Mouse (Mus musculus): ENCODE data around the gene Cela1. TPM values are rescaled to one million over a fixed set of nuclear protein-coding genes. Genes with fewer than 3 reads are reported as not detected.

The Cela1 gene
- polyA plus RNA-seq, 2 experiments = 2.6 to 2.8 TPM

DNA sequence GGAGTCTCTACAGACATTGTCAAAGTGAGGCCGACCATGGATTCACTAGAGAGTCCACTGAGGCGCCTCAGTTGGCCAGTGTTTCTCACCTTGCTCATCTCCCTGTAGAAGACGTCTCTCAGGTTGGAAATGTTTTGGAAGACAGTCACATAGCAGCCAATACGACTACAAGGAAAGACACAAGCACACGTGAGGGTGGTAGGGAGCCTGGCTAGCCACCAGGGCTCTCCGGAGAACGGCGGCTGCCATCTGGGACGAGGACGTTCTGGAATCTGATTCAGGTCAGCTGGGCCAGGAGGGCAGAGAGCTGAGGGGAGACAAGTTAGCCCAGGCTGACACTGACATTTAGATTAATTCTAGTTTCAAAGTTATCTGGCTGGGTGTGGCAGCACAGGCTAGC lies 37.6 kb downstream of the Cela1 start:
- Histone ChIP-seq H3K27me3 (ENCODE audit: control insufficient read depth, insufficient read depth, low read length) (no peaks in the 10 kb centered on the region), H3K36me3 (ENCODE audit: control insufficient read depth, insufficient read depth, low read length) (no peaks in the 10 kb centered on the region), H3K27ac (replicated peaks; ENCODE audit: low read depth, low read length) (no peak overlapping the region), H3K4me3 (replicated peaks; ENCODE audit: low read length) (no peak overlapping the region), H3K4me1 (ENCODE audit: control insufficient read depth, insufficient read depth, low read length) (no peaks in the 10 kb centered on the region), H3K9ac (ENCODE audit: low read depth, low read length, severe bottlenecking) (no peak overlapping the region), H3K9me3 (ENCODE audit: control insufficient read depth, low read length) (no peaks in the 10 kb centered on the region), H3K4me2 (replicated peaks; ENCODE audit: low read depth, low read length, severe bottlenecking) (no peak overlapping the region)
- DNase-seq (ENCODE audit: low spot score) = no peak
- no peak for ATAC-seq (ENCODE audit: low FRiP score, low read depth)
- 84% methylated on average over 10 of the region's 10 CpGs for WGBS
- TF ChIP-seq POLR2A (IDR thresholded peaks at IDR 0.05; ENCODE audit: borderline replicate concordance, extremely low read depth, insufficient read depth, insufficient read length) = no peak

DNA sequence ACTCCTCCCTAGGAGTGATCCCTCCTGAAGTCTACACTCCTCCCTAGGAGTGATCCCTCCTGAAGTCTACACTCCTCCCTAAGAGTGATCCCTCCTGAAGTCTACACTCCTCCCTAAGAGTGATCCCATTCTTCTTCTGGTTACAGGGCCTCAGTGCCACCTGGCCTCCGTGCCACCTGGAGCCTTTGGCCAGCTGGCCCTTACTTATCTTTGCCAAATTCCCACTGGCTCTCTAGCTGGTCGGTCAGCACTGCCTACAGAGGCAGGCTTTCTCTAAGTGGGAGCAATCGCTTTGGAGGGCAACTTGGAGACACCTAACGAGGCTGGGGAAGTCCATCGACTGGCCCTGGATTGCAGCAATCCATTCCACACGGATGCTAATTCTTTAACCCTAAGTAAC lies 41.6 kb downstream of the Cela1 start:
- Histone ChIP-seq H3K4me2 (replicated peaks; ENCODE audit: low read depth, low read length, severe bottlenecking) (no peak overlapping the region), H3K36me3 (ENCODE audit: control insufficient read depth, insufficient read depth, low read length) (no peaks in the 10 kb centered on the region), H3K27ac (replicated peaks; ENCODE audit: low read depth, low read length) (no peak overlapping the region), H3K9me3 (ENCODE audit: control insufficient read depth, low read length) (no peaks in the 10 kb centered on the region), H3K4me1 (ENCODE audit: control insufficient read depth, insufficient read depth, low read length) (no peaks in the 10 kb centered on the region), H3K4me3 (replicated peaks; ENCODE audit: low read length) (no peak overlapping the region), H3K27me3 (ENCODE audit: control insufficient read depth, insufficient read depth, low read length) (no peaks in the 10 kb centered on the region), H3K9ac (ENCODE audit: low read depth, low read length, severe bottlenecking) (no peak overlapping the region)
- DNase-seq (ENCODE audit: low spot score) (no peak), ATAC-seq (ENCODE audit: low FRiP score, low read depth) (no peak)
- no peak for TF ChIP-seq POLR2A (IDR thresholded peaks at IDR 0.05; ENCODE audit: borderline replicate concordance, extremely low read depth, insufficient read depth, insufficient read length)
- 71% methylated on average over 6 of the region's 6 CpGs for WGBS

DNA sequence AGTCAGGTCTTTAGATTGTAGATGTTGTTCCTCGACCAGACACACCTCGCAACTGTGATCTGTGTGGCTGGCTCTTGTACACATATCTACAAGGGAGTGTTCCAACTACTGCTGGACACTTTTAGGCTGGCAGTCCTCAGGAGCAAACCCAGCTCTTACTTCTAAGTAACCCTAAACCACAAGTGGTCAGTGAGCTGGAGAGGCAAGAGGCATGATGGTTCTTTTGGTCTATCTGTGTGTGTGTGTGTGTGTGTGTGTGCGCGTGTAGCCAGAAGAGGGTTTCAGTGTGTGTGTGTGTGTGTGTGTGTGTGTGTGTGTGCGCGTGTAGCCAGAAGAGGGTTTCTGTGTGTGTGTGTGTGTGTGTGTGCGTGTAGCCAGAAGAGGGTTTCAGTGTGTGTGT lies 45.3 kb downstream of the Cela1 start:
- Histone ChIP-seq H3K9me3 (ENCODE audit: control insufficient read depth, low read length) (no peaks in the 10 kb centered on the region), H3K4me1 (ENCODE audit: control insufficient read depth, insufficient read depth, low read length) (no peaks in the 10 kb centered on the region; the same call in 1 of the 2 replicates), H3K4me3 (replicated peaks; ENCODE audit: low read length) (no peak overlapping the region), H3K4me2 (replicated peaks; ENCODE audit: low read depth, low read length, severe bottlenecking) (no peak overlapping the region), H3K36me3 (ENCODE audit: control insufficient read depth, insufficient read depth, low read length) (no peaks in the 10 kb centered on the region), H3K27ac (replicated peaks; ENCODE audit: low read depth, low read length) (no peak overlapping the region), H3K9ac (ENCODE audit: low read depth, low read length, severe bottlenecking) (no peak overlapping the region), H3K27me3 (ENCODE audit: control insufficient read depth, insufficient read depth, low read length) (peaks cover 8% of the 10 kb centered on the region)
- WGBS = 88% methylated on average over 7 of the region's 7 CpGs
- ATAC-seq (ENCODE audit: low FRiP score, low read depth) = no peak
- DNase-seq (ENCODE audit: low spot score) = no peak
- TF ChIP-seq POLR2A (IDR thresholded peaks at IDR 0.05; ENCODE audit: borderline replicate concordance, extremely low read depth, insufficient read depth, insufficient read length) = no peak

DNA sequence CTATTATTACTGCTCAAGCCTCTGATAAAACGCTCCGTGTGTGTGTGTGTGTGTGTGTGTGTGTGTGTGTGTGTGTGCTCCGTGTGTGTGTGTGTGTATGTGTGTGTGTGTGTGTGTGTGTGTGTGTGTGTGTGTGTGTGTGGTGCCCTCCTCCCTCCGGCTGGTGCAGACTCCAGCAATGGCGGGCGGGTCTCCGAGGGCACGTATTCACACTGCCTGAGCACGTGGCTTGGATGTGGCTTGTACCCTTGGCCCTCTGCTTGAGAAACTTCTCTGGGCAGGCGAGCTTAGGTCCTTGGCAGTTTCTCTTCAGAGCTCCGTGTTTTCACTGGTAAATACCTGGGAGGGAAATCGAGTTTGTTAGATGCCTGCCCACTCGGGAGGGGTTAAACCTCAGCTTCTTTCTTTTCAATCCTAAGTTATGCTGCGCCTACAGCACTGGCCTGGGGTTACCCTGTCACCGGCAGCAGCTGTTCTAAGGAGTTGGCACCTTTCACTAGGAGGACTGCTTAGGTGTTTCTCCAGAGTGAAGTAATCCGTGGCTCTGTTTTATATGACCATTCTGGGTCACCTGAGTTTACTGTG lies 46.4 kb downstream of the Cela1 start:
- H3K4me1 ChIP-seq (ENCODE audit: control insufficient read depth, insufficient read depth, low read length) = peaks cover 8% of the 10 kb centered on the region
- no peaks in the 10 kb centered on the region for H3K36me3 ChIP-seq (ENCODE audit: control insufficient read depth, insufficient read depth, low read length)
- no peak overlapping the region for H3K4me2 ChIP-seq (replicated peaks; ENCODE audit: low read depth, low read length, severe bottlenecking)
- ATAC-seq (ENCODE audit: low FRiP score, low read depth) (no peak), DNase-seq (ENCODE audit: low spot score) (no peak)
- 56% methylated on average over 16 of the region's 16 CpGs for WGBS
- H3K27me3 ChIP-seq (ENCODE audit: control insufficient read depth, insufficient read depth, low read length) = peaks cover 19% of the 10 kb centered on the region
- no peak overlapping the region for H3K27ac ChIP-seq (replicated peaks; ENCODE audit: low read depth, low read length)
- no peak overlapping the region for H3K9ac ChIP-seq (ENCODE audit: low read depth, low read length, severe bottlenecking)
- TF ChIP-seq POLR2A (IDR thresholded peaks at IDR 0.05; ENCODE audit: borderline replicate concordance, extremely low read depth, insufficient read depth, insufficient read length) = no peak
- H3K4me3 ChIP-seq (replicated peaks; ENCODE audit: low read length) = no peak overlapping the region
- H3K9me3 ChIP-seq (ENCODE audit: control insufficient read depth, low read length) = no peaks in the 10 kb centered on the region

DNA sequence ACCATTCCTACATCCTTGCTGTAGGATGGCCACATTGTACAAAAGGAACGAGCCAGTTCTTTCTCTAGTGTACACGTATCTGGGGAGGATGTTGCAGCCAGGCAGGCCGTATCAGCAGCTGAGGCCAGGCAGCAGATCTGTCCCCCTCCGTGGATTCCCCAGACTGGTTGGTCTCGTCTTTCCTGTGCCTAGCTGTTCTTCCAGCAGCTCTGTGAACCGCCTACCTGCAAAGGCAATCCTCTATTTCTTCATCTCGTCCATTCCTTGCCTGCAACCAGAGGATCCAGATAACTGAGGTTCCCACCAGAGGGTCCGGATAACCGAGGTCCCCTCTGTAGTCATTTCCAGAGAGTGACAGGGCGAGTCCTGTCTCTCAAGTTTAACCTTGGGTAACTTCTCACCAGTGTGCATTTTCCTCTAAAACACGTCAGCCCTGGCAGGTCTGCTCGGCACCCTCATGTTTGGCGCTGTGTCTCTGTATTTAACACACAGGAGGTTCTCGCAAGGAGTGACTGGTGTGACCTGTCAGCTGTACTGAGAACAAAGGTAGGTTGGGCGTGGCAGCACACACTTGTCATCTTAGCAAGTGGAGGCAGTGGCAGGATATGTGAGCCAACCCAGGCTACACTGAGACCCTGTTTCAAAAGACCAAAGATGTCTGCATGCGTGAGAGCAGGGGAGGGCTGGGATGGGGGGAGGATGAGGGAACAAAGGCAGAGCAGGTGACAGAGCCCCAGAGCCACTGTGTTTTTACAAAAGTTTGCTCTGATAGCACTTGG lies 47.6 kb downstream of the Cela1 start:
- no peak overlapping the region for H3K4me2 ChIP-seq (replicated peaks; ENCODE audit: low read depth, low read length, severe bottlenecking)
- no peaks in the 10 kb centered on the region for H3K36me3 ChIP-seq (ENCODE audit: control insufficient read depth, insufficient read depth, low read length)
- whole genome bisulfite sequencing = 68% methylated on average over 16 of the region's 16 CpGs
- no peak for TF ChIP-seq POLR2A (IDR thresholded peaks at IDR 0.05; ENCODE audit: borderline replicate concordance, extremely low read depth, insufficient read depth, insufficient read length)
- H3K4me3 ChIP-seq (replicated peaks; ENCODE audit: low read length) = no peak overlapping the region
- H3K4me1 ChIP-seq (ENCODE audit: control insufficient read depth, insufficient read depth, low read length) = peaks cover 14% of the 10 kb centered on the region
- H3K9me3 ChIP-seq (ENCODE audit: control insufficient read depth, low read length) = no peaks in the 10 kb centered on the region
- no peak overlapping the region for H3K27ac ChIP-seq (replicated peaks; ENCODE audit: low read depth, low read length)
- no peak overlapping the region for H3K9ac ChIP-seq (ENCODE audit: low read depth, low read length, severe bottlenecking)
- no peak for DNase-seq (ENCODE audit: low spot score)
- peaks cover 31% of the 10 kb centered on the region for H3K27me3 ChIP-seq (ENCODE audit: control insufficient read depth, insufficient read depth, low read length)
- ATAC-seq (ENCODE audit: low FRiP score, low read depth) = no peak

All from limb, embryonic 14.5 days (tissue).